Mouse (Mus musculus) heart, embryonic 12.5 days (tissue): ENCODE results near the gene Vwa1. TPM values are rescaled to one million over a fixed set of nuclear protein-coding genes. Genes with fewer than 3 reads are reported as not detected.
A peak's percentile ranks its signal among the peaks of the same experiment; 100 is the strongest.
"Not testable (repeated sequence)": the region's sequence is repeated elsewhere in the genome, so short reads cannot be mapped to it uniquely, and the experiment has no call there.

Source experiments
- ATAC-seq: fragments of 200-750 bp; cut with Nextera tagmentation; 2 replicates; pipeline ENCODE4 v1.8.0; 2017; ENCODE audit warnings: moderate TSS enrichment, moderate library complexity; ENCODE audit not compliant: insufficient number of reproducible peaks, low FRiP score
- H3K27ac ChIP-seq: fragments of 300-500 bp; sonication (generic); 2 replicates; pipeline ENCODE4 v1.5.1; 2016; ENCODE audit warnings: mild to moderate bottlenecking, moderate library complexity; ENCODE audit not compliant: poor library complexity, severe bottlenecking
- H3K27me3 ChIP-seq: fragments of 300-500 bp; sonication (generic); replicated peaks from 2 replicates; pipeline ENCODE4 v1.6.1; 2016; ENCODE audit warnings: mild to moderate bottlenecking, moderate library complexity
- H3K36me3 ChIP-seq: fragments of 300-500 bp; sonication (generic); 2 replicates; pipeline ENCODE4 v1.6.1; 2016; ENCODE audit warnings: mild to moderate bottlenecking, moderate library complexity
- H3K4me1 ChIP-seq: fragments of 300-500 bp; sonication (generic); replicated peaks from 2 replicates; pipeline ENCODE4 v1.6.1; 2016; ENCODE audit warnings: mild to moderate bottlenecking
- H3K4me2 ChIP-seq: fragments of 300-500 bp; sonication (generic); 2 replicates; pipeline ENCODE4 v1.6.1; 2016; ENCODE audit warnings: mild to moderate bottlenecking, moderate library complexity
- H3K4me3 ChIP-seq: fragments of 300-500 bp; sonication (generic); 2 replicates; pipeline ENCODE4 v1.5.1; 2016; ENCODE audit warnings: mild to moderate bottlenecking
- H3K9ac ChIP-seq: fragments of 300-500 bp; sonication (generic); 2 replicates; pipeline ENCODE4 v1.6.1; 2016; ENCODE audit warnings: mild to moderate bottlenecking, moderate library complexity
- H3K9me3 ChIP-seq: fragments of 300-500 bp; sonication (generic); replicated peaks from 2 replicates; pipeline ENCODE4 v1.6.1; 2016; ENCODE audit warnings: mild to moderate bottlenecking, moderate library complexity
- WGBS: fragments of 180-500 bp; shearing (Covaris S2); methylation state at CpG from one replicate; pipeline ENCODE4 v1.1.7; 2016; 5-methylcytosine and 5-hydroxymethylcytosine counted together
- polyA plus RNA-seq: library from polyadenylated mRNA; unstranded; fragments of >200 nt; fragmentation: Nextera tagmentation; extraction: Ambion mirVana; gene quantifications from 2 replicates; pipeline ENCODE4 v1.2.1, GENCODE M21; 2016

Vwa1 gene
- polyA plus RNA-seq, 1 experiment from 2014 or later = 1.7 TPM

GRCm38 (mm10) chr4:155793730-155794129 is 19.2 kb upstream of the Vwa1 start:
- no peak for ATAC-seq
- Histone ChIP-seq H3K4me1 (0 out of 2 replicates have a peak, but pooled peaks cover 6% of the 10 kb centered on the region), H3K4me2 (no peak overlapping the region), H3K9ac (no peak overlapping the region), H3K4me3 (no peak overlapping the region), H3K27ac (no peak overlapping the region), H3K36me3 (no peaks in the 10 kb centered on the region), H3K9me3 (no peaks in the 10 kb centered on the region), H3K27me3 (peaks cover 16% of the 10 kb centered on the region)
- 60% methylated on average over 2 of the region's 2 CpGs for WGBS

DNA sequence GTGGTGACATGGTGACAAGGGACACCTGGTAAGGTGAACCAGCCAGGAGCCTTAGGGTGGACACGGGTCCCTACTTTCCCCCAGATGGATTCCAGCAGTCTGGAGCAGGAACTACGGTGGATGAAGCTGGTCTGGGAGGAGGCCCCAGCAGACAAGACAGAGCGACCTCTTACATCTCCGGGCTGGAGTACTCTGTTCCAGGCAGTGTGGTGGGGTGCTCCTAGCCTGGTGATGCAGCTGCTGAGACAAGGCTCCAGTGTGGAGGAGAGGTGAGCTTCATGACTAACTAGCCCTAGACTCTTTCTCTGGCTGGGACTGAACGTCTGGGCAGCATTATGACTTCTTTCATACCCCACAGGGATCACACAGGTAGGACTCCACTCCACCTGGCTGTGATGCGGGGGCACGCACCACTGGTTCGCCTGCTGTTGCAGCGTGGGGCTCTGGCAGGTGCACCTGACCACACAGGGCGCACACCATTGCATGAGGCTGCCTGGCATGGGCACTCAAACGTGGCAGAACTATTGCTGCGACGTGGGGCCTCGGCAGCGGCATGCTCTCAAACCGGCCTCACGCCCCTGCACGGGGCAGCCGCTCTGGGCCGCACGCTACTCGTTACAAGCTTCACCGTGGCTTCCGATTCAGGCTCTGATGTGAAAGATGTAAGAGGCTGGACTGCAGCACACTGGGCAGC is 16.9 kb upstream of the Vwa1 start:
- Histone ChIP-seq H3K4me3 (no peak overlapping the region), H3K27ac (no peak overlapping the region), H3K27me3 (peaks cover 16% of the 10 kb centered on the region), H3K4me1 (0 out of 2 replicates have a peak, but pooled peaks cover 6% of the 10 kb centered on the region), H3K9ac (no peak overlapping the region), H3K36me3 (no peaks in the 10 kb centered on the region), H3K4me2 (no peak overlapping the region), H3K9me3 (no peaks in the 10 kb centered on the region)
- no peak for ATAC-seq
- WGBS = 66% methylated on average over 24 of the region's 24 CpGs

DNA sequence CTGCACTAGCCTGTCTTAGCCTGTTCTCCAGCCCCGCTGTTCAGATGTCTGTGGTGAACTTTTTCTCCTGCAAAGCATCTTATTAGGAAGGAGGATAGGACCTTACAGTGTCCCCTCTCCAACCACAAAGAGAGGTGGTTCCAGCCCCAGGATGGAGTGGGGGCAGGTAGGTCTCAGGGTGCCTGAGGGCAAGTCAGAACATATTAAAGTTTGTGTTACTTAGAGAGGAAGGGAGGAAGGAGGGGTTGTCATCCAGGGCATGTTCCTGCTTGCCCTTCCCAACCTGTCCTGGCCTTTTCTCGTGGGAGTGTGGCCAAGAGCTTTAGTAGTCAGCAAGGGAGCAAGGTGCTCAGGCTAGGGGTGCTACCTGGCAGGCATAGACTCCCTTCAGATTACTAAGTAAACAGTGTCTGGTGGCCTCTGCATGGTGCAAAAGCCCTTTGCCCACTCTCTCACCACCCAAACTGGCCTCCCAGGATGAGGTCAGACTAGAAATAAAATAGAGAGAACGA is 16.2 kb upstream of the Vwa1 start:
- 64% methylated on average over 3 of the region's 3 CpGs for WGBS
- H3K36me3 ChIP-seq = no peaks in the 10 kb centered on the region
- H3K4me3 ChIP-seq = no peak overlapping the region
- ATAC-seq = no peak
- no peak overlapping the region for H3K27ac ChIP-seq
- no peak overlapping the region for H3K4me2 ChIP-seq
- peaks cover 16% of the 10 kb centered on the region for H3K27me3 ChIP-seq
- H3K4me1 ChIP-seq = peaks cover 8% of the 10 kb centered on the region; the same call in 1 of the 2 replicates
- H3K9ac ChIP-seq = no peak overlapping the region
- H3K9me3 ChIP-seq = no peaks in the 10 kb centered on the region

DNA sequence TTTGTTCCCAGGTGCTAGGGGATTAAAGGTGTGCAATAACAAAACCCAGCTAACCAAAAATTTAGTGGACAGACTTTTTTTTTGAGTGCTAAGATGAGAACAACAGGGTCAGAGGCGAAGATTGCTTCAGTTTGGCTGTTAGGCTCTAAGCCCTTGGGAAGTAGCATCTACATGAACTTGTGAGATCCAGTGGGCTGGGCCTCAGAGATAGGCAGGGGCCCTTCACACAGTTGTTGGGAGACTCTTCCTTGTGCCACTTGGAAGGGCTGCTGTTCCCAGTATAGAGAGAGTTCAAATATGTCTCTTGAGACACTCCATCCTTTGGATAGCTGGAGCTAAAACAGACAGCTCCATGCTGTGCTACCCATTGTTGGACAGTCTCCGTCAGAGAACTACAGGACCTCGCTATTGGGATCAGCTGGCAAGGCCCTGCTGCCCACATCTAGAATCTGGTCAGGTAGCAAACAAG is 15.6 kb upstream of the Vwa1 start, which contains the start of gene Ankrd65:
Gene Ankrd65, plus strand, starts transcription at position 419 of the 469 bp plus-strand sequence.
- Histone ChIP-seq H3K27ac (no peak within 1 kb of the TSS), H3K4me1 (peaks cover 14% of the 10 kb centered on the region), H3K27me3 (peaks cover 16% of the 10 kb centered on the region), H3K4me3 (no peak within 1 kb of the TSS), H3K9me3 (no peaks in the 10 kb centered on the region), H3K9ac (no peak within 1 kb of the TSS), H3K36me3 (no peaks in the 10 kb centered on the region), H3K4me2 (no peak within 1 kb of the TSS)
- WGBS = 87% methylated on average over 3 of the region's 3 CpGs
- no peak for ATAC-seq

- WGBS = 75% methylated on average over 4 of the region's 4 CpGs
- not testable (repeated sequence) for H3K4me3 ChIP-seq, H3K27ac ChIP-seq, H3K36me3 ChIP-seq, H3K9ac ChIP-seq, H3K4me2 ChIP-seq, H3K9me3 ChIP-seq, ATAC-seq
- H3K4me1 ChIP-seq = peaks cover 21% of the 10 kb centered on the region
- H3K27me3 ChIP-seq = peaks cover 16% of the 10 kb centered on the region
Observed at GRCm38 (mm10) chr4:155788833-155789232, 14.3 kb upstream of the Vwa1 start.

DNA sequence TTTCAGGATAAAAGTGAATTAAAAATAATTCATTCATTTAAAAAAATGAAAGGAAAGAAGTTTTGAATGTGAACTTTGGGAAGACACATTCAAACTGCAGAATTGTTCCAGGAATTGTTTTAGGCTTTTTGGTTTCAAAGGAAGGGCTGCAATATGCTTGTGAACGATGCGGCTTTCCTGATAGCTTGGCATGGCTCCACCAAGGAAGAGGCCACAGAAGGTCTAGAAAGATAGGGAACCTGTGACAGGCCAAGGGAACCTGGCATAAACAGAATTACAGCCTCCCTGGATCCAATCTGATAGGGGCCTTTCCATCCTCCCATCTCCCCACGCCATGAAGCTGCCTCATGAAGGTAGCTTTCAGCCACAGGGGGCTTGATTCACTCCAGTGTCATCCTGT is 13.8 kb upstream of the Vwa1 start:
- H3K4me2 ChIP-seq = no peak overlapping the region
- no peak for ATAC-seq
- peaks cover 21% of the 10 kb centered on the region for H3K4me1 ChIP-seq
- H3K27ac ChIP-seq = no peak overlapping the region
- H3K9ac ChIP-seq = no peak overlapping the region
- no peak overlapping the region for H3K4me3 ChIP-seq
- H3K27me3 ChIP-seq = peaks cover 16% of the 10 kb centered on the region
- H3K36me3 ChIP-seq = no peaks in the 10 kb centered on the region
- 66% methylated on average over 3 of the region's 3 CpGs for WGBS
- no peaks in the 10 kb centered on the region for H3K9me3 ChIP-seq

DNA sequence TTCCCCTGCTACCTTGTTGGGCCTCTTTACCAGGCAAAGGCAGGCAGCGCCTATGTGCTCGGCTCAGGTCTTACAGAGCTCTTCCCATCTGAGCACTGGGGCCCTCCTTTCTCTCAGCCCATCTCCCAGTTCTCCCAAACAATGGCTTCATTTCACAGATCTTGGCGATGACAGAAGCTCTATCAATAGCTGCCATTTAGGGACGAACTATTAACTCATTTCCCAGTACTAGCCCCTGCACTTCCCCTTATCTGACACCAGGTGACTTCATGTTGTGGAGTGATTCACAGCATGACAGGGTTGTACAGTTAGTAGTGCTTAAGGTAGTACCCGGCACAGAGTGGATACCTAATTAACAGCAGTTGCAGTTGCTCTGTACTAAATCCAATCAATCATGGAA is 11.3 kb upstream of the Vwa1 start, which contains the start of gene Tmem88b:
Gene Tmem88b, minus strand, starts transcription at position 56 of the 400 bp plus-strand sequence.
- ATAC-seq = no peak
- peak within 1 kb of the TSS; percentile 69 for H3K4me2 ChIP-seq
- H3K9ac ChIP-seq = peak within 1 kb of the TSS; percentile 60
- peaks cover 23% of the 10 kb centered on the region for H3K4me1 ChIP-seq
- H3K27ac ChIP-seq = peak within 1 kb of the TSS; percentile 75
- 0 out of 2 replicates have a peak, but pooled peaks cover 3% of the 10 kb centered on the region for H3K27me3 ChIP-seq
- H3K36me3 ChIP-seq = no peaks in the 10 kb centered on the region
- H3K4me3 ChIP-seq = peak within 1 kb of the TSS; percentile 57
- H3K9me3 ChIP-seq = no peaks in the 10 kb centered on the region
- WGBS = 37% methylated on average over 5 of the region's 5 CpGs

DNA sequence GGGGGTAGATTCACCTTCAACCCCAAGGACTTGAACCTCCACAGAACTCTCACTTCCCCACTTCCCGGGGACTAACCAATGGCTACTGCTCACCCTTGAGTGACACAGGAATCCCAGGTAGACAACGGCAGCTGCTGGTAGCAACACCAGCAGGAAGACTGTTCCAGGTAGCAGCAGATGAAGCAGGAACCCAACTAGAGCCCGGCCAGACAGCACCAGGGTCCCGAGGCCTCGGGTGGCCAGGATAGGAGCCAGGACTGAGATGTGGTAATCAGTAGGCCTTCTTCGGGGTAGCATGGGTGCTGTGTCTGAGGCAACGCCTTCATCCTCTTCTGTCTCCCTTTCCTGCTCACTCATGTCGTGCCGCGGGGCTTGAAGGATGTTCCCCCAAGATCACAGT is 10.7 kb upstream of the Vwa1 start:
- Histone ChIP-seq H3K9ac (peak overlapping the region; percentile 60), H3K36me3 (no peaks in the 10 kb centered on the region), H3K4me1 (peaks cover 26% of the 10 kb centered on the region), H3K27ac (peak overlapping the region; percentile 75), H3K9me3 (no peaks in the 10 kb centered on the region), H3K27me3 (no peaks in the 10 kb centered on the region), H3K4me2 (peak overlapping the region; percentile 69), H3K4me3 (peak overlapping the region; percentile 57)
- no peak for ATAC-seq
- WGBS = 72% methylated on average over 10 of the region's 10 CpGs

- H3K9ac ChIP-seq = peak overlapping the region; percentile 78
- H3K9me3 ChIP-seq = no peaks in the 10 kb centered on the region
- H3K27me3 ChIP-seq = no peaks in the 10 kb centered on the region
- H3K27ac ChIP-seq = peak overlapping the region; percentile 78
- WGBS = under 1% methylated on average over 52 of the region's 52 CpGs
- H3K36me3 ChIP-seq = no peaks in the 10 kb centered on the region
- peak overlapping the region; percentile 69 for H3K4me2 ChIP-seq
- ATAC-seq = peak; percentile 80
- H3K4me1 ChIP-seq = peaks cover 34% of the 10 kb centered on the region
- H3K4me3 ChIP-seq = peak overlapping the region; percentile 57
Observed at GRCm38 (mm10) chr4:155784081-155784701, 9.7 kb upstream of the Vwa1 start.

GRCm38 (mm10) chr4:155783486-155784080 is 9.1 kb upstream of the Vwa1 start:
- peak overlapping the region; percentile 57 for H3K4me3 ChIP-seq
- no peaks in the 10 kb centered on the region for H3K36me3 ChIP-seq
- WGBS = 33% methylated on average over 16 of the region's 16 CpGs
- H3K27me3 ChIP-seq = no peaks in the 10 kb centered on the region
- H3K27ac ChIP-seq = peak overlapping the region; percentile 78
- 0 out of 2 replicates have a peak, but pooled peaks have one; percentile 9 for ATAC-seq
- peak overlapping the region; percentile 78 for H3K9ac ChIP-seq
- H3K4me1 ChIP-seq = peaks cover 34% of the 10 kb centered on the region
- no peaks in the 10 kb centered on the region for H3K9me3 ChIP-seq
- H3K4me2 ChIP-seq = peak overlapping the region; percentile 69

DNA sequence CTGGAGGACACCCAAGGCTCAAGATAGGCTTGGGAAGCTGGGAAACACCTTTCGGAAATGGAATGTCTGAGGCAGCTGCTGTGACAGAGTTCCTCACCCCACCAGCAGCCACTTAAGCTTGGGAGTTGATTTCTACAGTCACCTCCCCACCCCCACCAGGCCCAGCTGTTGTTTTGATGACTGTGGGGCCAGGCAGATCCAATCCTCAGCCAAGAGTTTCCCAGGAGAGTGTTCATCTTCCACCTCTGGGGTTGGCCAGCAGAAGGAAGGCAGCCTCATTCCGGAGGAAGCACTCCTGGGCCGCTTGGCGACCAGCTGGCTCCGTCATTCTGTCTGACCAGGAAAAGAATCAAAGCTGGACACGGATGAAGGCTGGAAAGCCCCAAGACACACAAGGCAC is 6.4 kb upstream of the Vwa1 start:
- ATAC-seq = no peak
- 26% methylated on average over 6 of the region's 6 CpGs for WGBS
- no peaks in the 10 kb centered on the region for H3K27me3 ChIP-seq
- H3K9ac ChIP-seq = no peak overlapping the region
- no peaks in the 10 kb centered on the region for H3K36me3 ChIP-seq
- peak overlapping the region; percentile 30; the same call in 1 of the 2 replicates for H3K27ac ChIP-seq
- H3K4me3 ChIP-seq = no peak overlapping the region
- H3K4me2 ChIP-seq = 0 out of 2 replicates have a peak overlapping the region, but pooled peaks have one; percentile 0
- H3K9me3 ChIP-seq = no peaks in the 10 kb centered on the region
- H3K4me1 ChIP-seq = peaks cover 51% of the 10 kb centered on the region
